Mouse (Mus musculus) ES-Bruce4 (cell line): ENCODE results near the gene Mpped1. TPM values are rescaled to one million over a fixed set of nuclear protein-coding genes. Genes with fewer than 3 reads are reported as not detected.

Source experiments
- H3K27ac ChIP-seq: 2 replicates; pipeline ENCODE4 v1.5.1; 2012; ENCODE audit warnings: low read length, inconsistent platforms; ENCODE audit not compliant: insufficient read depth
- H3K27me3 ChIP-seq: 2 replicates; pipeline ENCODE4 v1.6.1; 2012; ENCODE audit warnings: mild to moderate bottlenecking, low read length, inconsistent platforms; ENCODE audit not compliant: control insufficient read depth, poor library complexity, insufficient read depth, severe bottlenecking
- H3K36me3 ChIP-seq: 2 replicates; pipeline ENCODE4 v1.6.1; 2012; ENCODE audit warnings: inconsistent platforms, mild to moderate bottlenecking, low read length, moderate library complexity; ENCODE audit not compliant: control insufficient read depth, poor library complexity, insufficient read depth, severe bottlenecking
- H3K4me1 ChIP-seq: one replicate; pipeline ENCODE4 v1.8.1; 2011; ENCODE audit warnings: low read length; ENCODE audit not compliant: control insufficient read depth, insufficient read depth
- H3K4me3 ChIP-seq: 2 replicates; pipeline ENCODE4 v1.5.1; 2011; ENCODE audit warnings: low read depth, mild to moderate bottlenecking, low read length
- H3K9ac ChIP-seq: 2 replicates; pipeline ENCODE4 v1.6.1; 2012; ENCODE audit warnings: low read depth, mild to moderate bottlenecking, inconsistent platforms; ENCODE audit not compliant: poor library complexity, severe bottlenecking
- H3K9me3 ChIP-seq: replicated peaks from 2 replicates; pipeline ENCODE4 v1.6.1; 2012; ENCODE audit warnings: mild to moderate bottlenecking, low read length, inconsistent platforms; ENCODE audit not compliant: control insufficient read depth, poor library complexity, insufficient read depth, severe bottlenecking
- CTCF ChIP-seq: IDR thresholded peaks from one replicate; pipeline ENCODE4 v1.8.1; 2011; ENCODE audit warnings: low read depth, low read length
- EP300 ChIP-seq: IDR thresholded peaks from 2 replicates; pipeline ENCODE4 v1.6.1; 2011; ENCODE audit warnings: low read depth, low read length; ENCODE audit not compliant: insufficient read depth
- POLR2A ChIP-seq: IDR thresholded peaks from one replicate; pipeline ENCODE4 v1.8.1; 2011; ENCODE audit warnings: low read length; ENCODE audit not compliant: insufficient read depth
- polyA plus RNA-seq: library from polyadenylated mRNA; stranded (reverse); fragments of >200 nt; gene quantifications from 2 replicates; pipeline ENCODE4 v1.2.4, GENCODE M21; 2011; ENCODE audit warnings: low read depth; ENCODE audit not compliant: missing spikeins, insufficient read depth, insufficient read length

Mpped1 gene
- polyA plus RNA-seq, 1 experiment, result 0.75 TPM

DNA sequence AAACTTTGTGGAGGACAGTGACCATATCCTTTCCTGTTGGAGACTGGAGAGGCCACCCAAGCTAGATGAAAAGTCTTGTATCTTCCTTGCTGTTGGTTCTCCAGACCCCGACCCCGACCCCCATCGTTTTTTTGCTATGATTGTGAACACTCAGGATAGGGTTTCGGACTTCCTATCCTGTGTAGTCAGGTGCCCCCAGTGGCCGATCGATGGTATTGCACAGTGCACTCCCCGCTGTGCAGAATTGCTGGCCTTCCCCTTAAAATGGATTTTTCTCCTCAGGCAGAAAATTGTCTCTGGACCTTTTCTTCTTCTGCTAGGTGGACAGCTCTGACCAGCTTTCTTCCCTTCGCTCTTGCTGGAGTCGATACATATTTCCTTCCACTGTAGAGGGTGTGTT lies 22.5 kb upstream of the Mpped1 start:
- Histone ChIP-seq H3K4me3 (no peak overlapping the region), H3K4me1 (no peaks in the 10 kb centered on the region), H3K9me3 (no peaks in the 10 kb centered on the region), H3K36me3 (no peaks in the 10 kb centered on the region), H3K27me3 (no peaks in the 10 kb centered on the region), H3K9ac (no peak overlapping the region), H3K27ac (no peak overlapping the region)
- TF ChIP-seq EP300, result no peak
- peak; percentile 73 for TF ChIP-seq CTCF

DNA sequence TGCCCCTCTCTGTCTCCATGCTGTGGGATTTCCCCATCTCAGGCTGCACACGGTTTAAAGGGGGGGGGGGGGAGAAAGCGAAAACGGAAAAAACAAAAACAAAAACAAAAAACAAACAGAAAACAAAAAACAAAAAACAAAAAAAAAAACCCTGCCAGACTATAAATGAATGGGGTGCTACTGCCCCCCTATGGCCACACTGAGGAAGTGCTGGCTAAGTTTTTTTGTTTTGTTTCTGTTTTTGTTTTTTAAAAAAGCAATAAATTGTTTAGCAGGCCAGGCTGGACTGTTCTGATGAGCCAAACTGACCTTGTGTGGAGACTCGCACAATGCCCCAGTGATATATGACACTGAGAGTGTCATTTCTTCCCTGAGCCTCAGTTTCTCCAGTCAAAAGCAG lies 20.3 kb upstream of the Mpped1 start:
- H3K27me3 ChIP-seq, result no peaks in the 10 kb centered on the region
- TF ChIP-seq EP300 (no peak), CTCF (no peak), POLR2A (no peak)
- H3K27ac ChIP-seq, result no peak overlapping the region
- no peak overlapping the region for H3K9ac ChIP-seq
- H3K9me3 ChIP-seq, result no peaks in the 10 kb centered on the region
- no peaks in the 10 kb centered on the region for H3K4me1 ChIP-seq
- no peaks in the 10 kb centered on the region for H3K36me3 ChIP-seq
- no peak overlapping the region for H3K4me3 ChIP-seq

DNA sequence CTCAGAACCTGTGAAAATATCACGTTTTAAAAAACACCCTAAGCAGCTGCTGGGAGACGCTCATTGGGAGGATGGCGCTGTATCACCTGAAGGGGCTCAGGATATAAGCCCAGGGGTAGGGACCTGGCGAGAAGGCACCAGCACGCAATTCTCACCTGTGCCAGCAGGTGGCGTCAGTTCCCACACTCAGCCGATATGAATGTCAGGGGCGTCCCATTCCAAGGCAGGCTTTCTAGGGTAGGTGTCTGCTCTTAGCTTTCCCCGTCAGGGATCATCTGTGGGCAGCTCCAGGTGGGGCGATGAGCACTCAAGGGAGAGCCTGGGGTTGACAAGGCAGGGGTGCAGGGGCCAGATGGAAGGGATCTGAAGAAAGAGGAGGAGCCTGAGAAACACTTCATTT lies 18.6 kb upstream of the Mpped1 start:
- H3K27ac ChIP-seq, result no peak overlapping the region
- TF ChIP-seq EP300, result no peak
- TF ChIP-seq CTCF, result peak; percentile 96
- no peak for TF ChIP-seq POLR2A
- H3K9me3 ChIP-seq, result no peaks in the 10 kb centered on the region
- no peaks in the 10 kb centered on the region for H3K27me3 ChIP-seq
- H3K4me1 ChIP-seq, result peaks cover 3% of the 10 kb centered on the region
- no peaks in the 10 kb centered on the region for H3K36me3 ChIP-seq
- H3K9ac ChIP-seq, result no peak overlapping the region
- no peak overlapping the region for H3K4me3 ChIP-seq

DNA sequence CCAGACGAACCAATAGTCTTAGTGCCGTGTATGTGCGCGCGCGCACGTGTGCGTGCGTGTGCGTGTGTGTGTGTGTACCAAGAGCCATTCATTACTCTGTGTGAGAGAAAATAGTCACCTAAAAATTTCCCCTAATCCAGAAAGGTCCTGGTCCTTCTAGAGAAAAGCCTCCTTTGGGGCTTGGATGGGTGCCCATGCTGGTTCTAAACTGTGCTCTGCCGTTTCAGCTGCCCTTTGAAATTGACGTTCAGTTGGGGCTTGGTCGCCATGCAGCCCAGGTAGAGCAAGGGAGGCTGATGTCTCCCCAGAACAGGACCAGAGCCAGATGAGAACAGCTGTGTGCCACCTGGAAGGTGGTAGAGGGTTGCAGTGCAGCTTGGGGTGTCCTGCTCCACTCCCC lies 17.8 kb upstream of the Mpped1 start:
- Histone ChIP-seq H3K4me1 (peaks cover 3% of the 10 kb centered on the region), H3K27me3 (no peaks in the 10 kb centered on the region), H3K36me3 (no peaks in the 10 kb centered on the region), H3K9me3 (no peaks in the 10 kb centered on the region), H3K27ac (no peak overlapping the region), H3K9ac (no peak overlapping the region), H3K4me3 (no peak overlapping the region)
- TF ChIP-seq CTCF (no peak), POLR2A (no peak), EP300 (no peak)

DNA sequence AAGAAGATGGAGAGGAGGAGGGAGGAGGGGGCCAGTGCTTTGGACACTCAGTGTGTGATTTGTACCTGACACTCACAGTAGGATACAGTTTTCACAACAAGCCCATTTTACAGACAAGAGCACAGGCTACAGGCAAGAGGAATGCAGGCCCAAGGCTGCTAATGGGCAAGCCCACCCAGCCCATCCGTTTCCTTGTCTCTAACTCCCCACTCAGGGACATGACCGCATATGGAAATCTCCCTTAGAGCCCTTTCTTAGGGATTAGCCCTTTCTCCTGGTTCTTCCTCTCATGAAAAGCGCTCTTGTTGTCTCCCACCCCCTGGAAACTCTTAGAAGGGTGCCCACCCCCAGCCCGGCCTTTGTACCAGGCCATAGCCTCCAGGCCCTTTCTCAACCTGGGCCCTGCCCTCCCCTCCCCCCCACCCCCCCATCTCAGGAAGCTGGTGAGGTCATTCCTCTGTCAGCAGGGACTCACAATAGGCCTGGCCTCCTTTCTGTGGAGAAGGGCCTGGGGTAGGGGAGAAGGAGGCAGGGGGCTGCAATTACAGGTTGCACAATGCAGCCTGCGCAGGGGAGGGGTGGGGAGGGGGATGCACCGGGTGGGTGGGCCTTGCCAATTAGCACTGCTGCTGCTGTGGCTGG lies 13.8 kb upstream of the Mpped1 start:
- Histone ChIP-seq H3K4me3 (no peak overlapping the region), H3K27ac (no peak overlapping the region; the same call in 1 of the 2 replicates), H3K4me1 (peaks cover 3% of the 10 kb centered on the region), H3K27me3 (no peaks in the 10 kb centered on the region), H3K9me3 (no peaks in the 10 kb centered on the region), H3K36me3 (no peaks in the 10 kb centered on the region), H3K9ac (no peak overlapping the region)
- no peak for TF ChIP-seq POLR2A
- peak; percentile 22; the same call in 1 of the 2 replicates for TF ChIP-seq EP300

DNA sequence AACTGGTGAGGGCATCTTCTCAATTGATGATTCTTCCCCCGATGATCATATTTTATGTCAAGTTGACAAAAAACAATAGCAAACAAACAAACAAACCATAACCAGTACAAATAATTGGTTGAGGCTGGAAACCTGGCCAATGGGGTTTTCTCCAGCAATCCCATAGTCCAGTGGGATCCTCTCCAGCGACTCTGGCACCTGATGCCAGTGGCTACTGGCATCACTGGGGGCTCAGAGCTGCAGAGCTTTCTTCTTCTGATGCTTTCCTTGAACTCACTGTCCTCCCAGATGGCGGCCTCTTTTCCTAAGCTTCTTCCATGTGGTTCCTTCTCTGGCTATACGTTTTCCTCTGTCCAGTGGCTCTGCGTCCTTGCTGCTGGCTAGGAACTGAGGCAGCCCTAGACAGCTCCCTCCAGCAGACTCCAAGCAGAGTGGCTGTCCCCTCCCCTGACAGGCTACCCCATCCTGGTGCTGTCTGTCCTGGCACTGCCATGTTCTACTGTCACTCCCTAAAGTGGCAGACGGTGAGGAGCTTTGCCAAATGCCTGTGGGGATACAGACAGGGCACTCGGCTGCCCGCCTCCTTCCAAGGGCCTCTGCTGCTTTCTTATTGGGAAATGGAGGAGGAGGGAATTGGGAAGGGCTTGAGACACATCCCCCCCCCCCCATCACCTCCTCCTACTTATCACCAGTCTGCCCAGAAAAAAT lies 7.8 kb upstream of the Mpped1 start:
- Histone ChIP-seq H3K4me3 (no peak overlapping the region), H3K9ac (no peak overlapping the region), H3K9me3 (no peaks in the 10 kb centered on the region), H3K27ac (no peak overlapping the region), H3K4me1 (no peaks in the 10 kb centered on the region), H3K36me3 (no peaks in the 10 kb centered on the region), H3K27me3 (no peaks in the 10 kb centered on the region)
- no peak for TF ChIP-seq POLR2A
- no peak for TF ChIP-seq EP300
- TF ChIP-seq CTCF, result no peak
